Mouse (Mus musculus) lung, embryonic 14.5 days (tissue): ENCODE data around the gene Foxc2. TPM values are rescaled to one million over a fixed set of nuclear protein-coding genes. Genes with fewer than 3 reads are reported as not detected.

Source experiments
- ATAC-seq: fragments of 200-750 bp; cut with Nextera tagmentation; 2 replicates; pipeline ENCODE4 v1.8.0; 2017; ENCODE audit warnings: mild to moderate bottlenecking, moderate TSS enrichment, moderate library complexity; ENCODE audit not compliant: insufficient read depth
- DNase-seq: peaks from one replicate; pipeline ENCODE4 v3.0.0-alpha.2; 2015
- H3K27ac ChIP-seq: fragments of 300-500 bp; sonication (generic); 2 replicates; pipeline ENCODE4 v1.5.1; 2014; ENCODE audit warnings: low read depth, mild to moderate bottlenecking, moderate library complexity
- H3K27me3 ChIP-seq: fragments of 300-500 bp; sonication (generic); 2 replicates; pipeline ENCODE4 v1.6.1; 2014; ENCODE audit warnings: low read length, control low read depth; ENCODE audit not compliant: insufficient read depth
- H3K36me3 ChIP-seq: fragments of 300-500 bp; sonication (generic); 2 replicates; pipeline ENCODE4 v1.6.1; 2014; ENCODE audit warnings: control low read depth; ENCODE audit not compliant: insufficient read depth
- H3K4me1 ChIP-seq: fragments of 300-500 bp; sonication (generic); 2 replicates; pipeline ENCODE4 v1.6.1; 2014; ENCODE audit warnings: antibody characterized with exemption, control low read depth; ENCODE audit not compliant: insufficient read depth
- H3K4me2 ChIP-seq: fragments of 300-500 bp; sonication (generic); 2 replicates; pipeline ENCODE4 v1.6.1; 2014; ENCODE audit warnings: mild to moderate bottlenecking
- H3K4me3 ChIP-seq: fragments of 300-500 bp; sonication (generic); 2 replicates; pipeline ENCODE4 v1.5.1; 2014; ENCODE audit warnings: low read depth, low read length
- H3K9ac ChIP-seq: fragments of 300-500 bp; sonication (generic); 2 replicates; pipeline ENCODE4 v1.6.1; 2014
- H3K9me3 ChIP-seq: fragments of 300-500 bp; sonication (generic); 2 replicates; pipeline ENCODE4 v1.6.1; 2016; ENCODE audit warnings: low read depth, low read length, control low read depth
- CTCF ChIP-seq: IDR thresholded peaks from 2 replicates; pipeline ENCODE4 v1.5.1; 2016; ENCODE audit warnings: antibody characterized with exemption, low read depth
- WGBS: fragments of 180-500 bp; shearing (Covaris S2); extraction: QIAGEN DNeasy Blood & Tissue Kit; methylation state at CpG from one replicate; pipeline ENCODE4 v1.1.7; 2014; 5-methylcytosine and 5-hydroxymethylcytosine counted together
- polyA plus RNA-seq: library from polyadenylated mRNA; unstranded; fragments of >200 nt; fragmentation: Nextera tagmentation; extraction: Ambion mirVana; gene quantifications from 2 replicates; pipeline ENCODE4 v1.2.1, GENCODE M21; 2014

Foxc2 gene
- polyA plus RNA-seq, 1 experiment from 2014 or later = 1.1 TPM

DNA sequence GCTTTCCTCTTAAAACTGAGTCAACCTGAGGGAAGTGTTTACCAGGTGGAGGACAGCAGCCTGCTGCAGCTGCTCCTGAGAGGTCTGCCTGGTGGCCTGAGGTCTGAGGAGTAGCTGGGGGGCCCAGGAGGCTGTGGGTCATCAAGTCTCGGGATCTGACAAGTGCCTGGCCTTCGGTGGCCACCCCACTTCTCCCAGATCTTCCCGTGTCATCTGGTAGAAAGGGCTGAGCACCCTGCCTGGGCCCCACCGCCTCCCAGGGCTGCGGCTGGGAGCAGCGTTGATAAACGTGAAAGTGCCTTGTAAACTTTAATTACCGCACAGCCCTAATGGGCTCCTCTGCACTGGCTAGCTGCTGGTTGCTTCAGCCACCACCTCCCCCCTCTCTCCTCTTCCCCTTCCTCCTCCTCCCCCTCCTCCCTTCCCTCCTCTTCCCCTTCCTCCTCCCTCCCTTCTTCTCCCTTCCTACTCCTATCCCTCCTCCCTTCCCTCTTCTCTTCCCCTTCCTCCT, 32.7 kb downstream of the Foxc2 start:
- Histone ChIP-seq H3K4me2 (no peak overlapping the region), H3K27me3 (peaks cover 4% of the 10 kb centered on the region; the same call in 1 of the 2 replicates), H3K9me3 (no peaks in the 10 kb centered on the region), H3K27ac (no peak overlapping the region), H3K9ac (no peak overlapping the region), H3K36me3 (no peaks in the 10 kb centered on the region), H3K4me1 (no peaks in the 10 kb centered on the region), H3K4me3 (no peak overlapping the region)
- ATAC-seq (no peak), DNase-seq (no peak)
- no peak for TF ChIP-seq CTCF
- WGBS = 9% methylated on average over 8 of the region's 8 CpGs

DNA sequence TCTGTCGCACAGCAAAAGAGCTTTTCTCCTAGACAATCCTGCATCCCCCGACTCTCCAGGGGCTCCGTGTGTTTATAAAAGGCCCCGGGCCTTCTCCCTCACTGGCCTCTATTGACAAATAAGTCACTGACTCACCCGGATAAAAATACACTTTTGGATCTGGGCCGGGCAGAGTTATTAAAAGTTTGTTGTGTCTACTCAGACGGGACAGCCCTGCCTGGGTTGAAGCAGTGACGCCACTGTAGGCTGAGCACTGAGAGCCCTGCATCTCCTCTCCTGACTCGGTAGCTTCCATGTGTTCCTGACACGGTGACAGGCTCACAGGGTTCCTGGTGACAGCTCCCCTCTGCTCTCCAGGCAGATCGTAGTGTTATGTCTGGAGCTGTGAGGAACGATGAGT, 36.4 kb downstream of the Foxc2 start:
- Histone ChIP-seq H3K27me3 (peaks cover 6% of the 10 kb centered on the region; the same call in 1 of the 2 replicates), H3K4me2 (no peak overlapping the region), H3K9me3 (no peaks in the 10 kb centered on the region), H3K36me3 (no peaks in the 10 kb centered on the region), H3K27ac (0 out of 2 replicates have a peak overlapping the region, but pooled peaks have one; percentile 3), H3K4me1 (no peaks in the 10 kb centered on the region), H3K9ac (no peak overlapping the region), H3K4me3 (no peak overlapping the region)
- peak; percentile 86 for DNase-seq
- peak; percentile 91 for ATAC-seq
- TF ChIP-seq CTCF = no peak
- WGBS = 25% methylated on average over 12 of the region's 12 CpGs

GRCm38 (mm10) chr8:121156990-121157491, 41.1 kb downstream of the Foxc2 start:
- DNase-seq (no peak), ATAC-seq (no peak)
- WGBS = 80% methylated on average over 7 of the region's 7 CpGs

GRCm38 (mm10) chr8:121158812-121159211, 42.8 kb downstream of the Foxc2 start:
- no peak overlapping the region for H3K27ac ChIP-seq
- TF ChIP-seq CTCF = no peak
- peaks cover 7% of the 10 kb centered on the region; the same call in 1 of the 2 replicates for H3K27me3 ChIP-seq
- H3K4me2 ChIP-seq = no peak overlapping the region
- no peaks in the 10 kb centered on the region for H3K36me3 ChIP-seq
- DNase-seq (no peak), ATAC-seq (no peak)
- H3K9ac ChIP-seq = no peak overlapping the region
- WGBS = 62% methylated on average over 13 of the region's 13 CpGs
- H3K9me3 ChIP-seq = no peaks in the 10 kb centered on the region
- peaks cover 5% of the 10 kb centered on the region for H3K4me1 ChIP-seq
- H3K4me3 ChIP-seq = no peak overlapping the region

More at GRCm38 (mm10) chr8:121156990-121157491, 41.1 kb downstream of the Foxc2 start:
- Histone ChIP-seq H3K9me3 (no peaks in the 10 kb centered on the region), H3K27ac (no peak overlapping the region), H3K9ac (no peak overlapping the region), H3K4me1 (no peaks in the 10 kb centered on the region), H3K36me3 (no peaks in the 10 kb centered on the region), H3K4me3 (no peak overlapping the region), H3K4me2 (no peak overlapping the region), H3K27me3 (peaks cover 7% of the 10 kb centered on the region; the same call in 1 of the 2 replicates)
- no peak for TF ChIP-seq CTCF

- 83% methylated on average over 5 of the region's 5 CpGs for WGBS
- no peak for TF ChIP-seq CTCF
Measured at GRCm38 (mm10) chr8:121161437-121161836, 45.5 kb downstream of the Foxc2 start.

GRCm38 (mm10) chr8:121162413-121162812, 46.4 kb downstream of the Foxc2 start:
- H3K4me2 ChIP-seq = no peak overlapping the region
- H3K27ac ChIP-seq = no peak overlapping the region
- peaks cover 12% of the 10 kb centered on the region for H3K4me1 ChIP-seq
- no peak overlapping the region for H3K9ac ChIP-seq
- no peak for DNase-seq
- H3K36me3 ChIP-seq = no peaks in the 10 kb centered on the region
- WGBS = 66% methylated on average over 4 of the region's 4 CpGs
- peaks cover 5% of the 10 kb centered on the region; the same call in 1 of the 2 replicates for H3K27me3 ChIP-seq
- TF ChIP-seq CTCF = no peak
- no peak for ATAC-seq
- H3K4me3 ChIP-seq = no peak overlapping the region
- no peaks in the 10 kb centered on the region for H3K9me3 ChIP-seq

More at GRCm38 (mm10) chr8:121161437-121161836, 45.5 kb downstream of the Foxc2 start:
- peaks cover 12% of the 10 kb centered on the region for H3K4me1 ChIP-seq
- ATAC-seq (no peak), DNase-seq (no peak)
- no peaks in the 10 kb centered on the region for H3K9me3 ChIP-seq
- H3K9ac ChIP-seq = no peak overlapping the region
- no peak overlapping the region for H3K4me3 ChIP-seq
- peaks cover 7% of the 10 kb centered on the region; the same call in 1 of the 2 replicates for H3K27me3 ChIP-seq
- H3K36me3 ChIP-seq = no peaks in the 10 kb centered on the region
- H3K27ac ChIP-seq = no peak overlapping the region
- H3K4me2 ChIP-seq = no peak overlapping the region

DNA sequence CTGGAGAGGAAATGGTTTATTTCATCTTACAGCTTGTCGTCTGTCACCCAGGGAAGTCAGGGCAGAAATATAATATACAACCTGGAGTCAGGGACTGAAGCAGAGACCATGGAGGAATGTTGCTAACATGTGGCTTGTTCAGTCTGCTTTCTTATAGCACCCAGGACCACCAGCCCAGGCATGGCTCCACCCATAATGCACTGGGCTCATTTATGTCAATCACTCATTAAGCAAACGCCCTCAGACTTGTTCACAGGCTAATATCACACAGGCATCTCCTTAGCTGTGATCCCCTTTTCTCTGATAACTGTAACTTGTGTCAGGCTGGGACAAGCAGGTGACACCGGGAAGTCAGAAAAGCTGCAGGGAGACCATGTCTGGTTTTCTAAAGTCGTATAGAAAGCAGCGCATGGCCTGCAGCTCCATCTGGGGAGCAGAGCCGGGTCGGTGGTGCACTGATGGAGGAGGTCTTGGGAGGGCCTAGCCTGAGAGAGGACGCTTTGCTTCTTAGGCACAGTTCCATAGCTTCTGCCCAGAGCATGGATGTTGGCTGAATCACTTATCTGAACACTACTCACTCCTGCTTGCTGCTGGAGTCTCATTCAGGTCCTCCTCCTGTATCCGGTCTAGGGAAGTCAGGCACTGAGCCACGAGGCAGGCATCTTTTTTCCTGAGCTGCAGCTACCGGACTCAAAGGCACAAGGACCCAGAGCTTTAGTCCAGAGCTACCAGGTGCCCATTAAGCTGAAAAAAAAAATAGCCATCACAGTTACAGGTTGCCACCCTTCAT, 47.1 kb downstream of the Foxc2 start:
- Histone ChIP-seq H3K4me1 (peaks cover 12% of the 10 kb centered on the region), H3K9me3 (no peaks in the 10 kb centered on the region), H3K27me3 (no peaks in the 10 kb centered on the region), H3K27ac (no peak overlapping the region), H3K4me2 (no peak overlapping the region), H3K36me3 (no peaks in the 10 kb centered on the region), H3K4me3 (no peak overlapping the region), H3K9ac (no peak overlapping the region)
- WGBS = 57% methylated on average over 11 of the region's 11 CpGs
- TF ChIP-seq CTCF = no peak
- peak; percentile 47 for DNase-seq
- ATAC-seq = no peak
